Comparison of ENCODE assay signal across 8 mouse cellular contexts in the genomic region with DNA sequence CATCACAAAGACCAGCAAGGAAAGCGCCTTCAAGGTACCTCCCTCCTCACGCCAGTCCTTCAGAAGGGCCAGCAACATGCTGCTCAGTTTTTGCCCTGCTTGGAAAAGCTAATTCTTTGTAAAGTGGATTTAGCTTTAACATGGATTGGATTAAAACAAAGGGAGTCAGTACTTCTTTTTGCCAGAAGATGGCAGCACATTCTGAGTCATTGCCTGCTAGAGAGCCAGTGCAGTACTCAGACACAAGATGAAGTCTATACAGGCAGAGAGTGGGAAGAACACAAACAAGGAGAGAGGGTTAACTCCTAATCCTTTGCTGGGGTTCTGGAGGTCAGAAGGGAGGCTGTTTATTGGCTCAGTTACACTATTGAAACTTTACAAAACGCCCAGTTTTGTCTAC. TPM values are rescaled to one million over a fixed set of nuclear protein-coding genes. Genes with fewer than 3 reads are reported as not detected.
DNase-seq lines count a peak whose midpoint lies in the region; ATAC-seq lines count a peak whose summit lies in the region.

No protein-coding gene starts in this region.

- no peak overlapping the region for H3K4me3 ChIP-seq in heart, embryonic 11.5 days (ENCODE audit: low read depth, low read length)
- no peak overlapping the region for H3K4me3 ChIP-seq in hindbrain, embryonic 15.5 days
- no peak overlapping the region for H3K4me3 ChIP-seq in midbrain, embryonic 16.5 days (ENCODE audit: low read depth, low read length)

- intact Hi-C loops in left cerebral cortex, postnatal 10 days (cut with DNase I), result no loop called here

- H3K27ac ChIP-seq in heart, embryonic 11.5 days (ENCODE audit: low read depth, low read length), result no peak overlapping the region
- 0 out of 2 replicates have a peak overlapping the region, but pooled peaks have one; percentile 42 for H3K27ac ChIP-seq in hindbrain, embryonic 15.5 days (replicated peaks)
- peak overlapping the region; percentile 29; the same call in 1 of the 2 replicates for H3K27ac ChIP-seq in midbrain, embryonic 16.5 days (ENCODE audit: low read length)

- H3K9ac ChIP-seq in heart, embryonic 11.5 days (ENCODE audit: low read depth, low read length), result no peak overlapping the region
- no peak overlapping the region for H3K9ac ChIP-seq in hindbrain, embryonic 15.5 days
- H3K9ac ChIP-seq in midbrain, embryonic 16.5 days (ENCODE audit: low read depth, low read length), result no peak overlapping the region

- 42% methylated on average over 3 of the region's 3 CpGs for WGBS in heart, embryonic 11.5 days (ENCODE audit: insufficient replicate concordance)
- 61% methylated on average over 3 of the region's 3 CpGs for WGBS in hindbrain, embryonic 15.5 days
- 30% methylated on average over 3 of the region's 3 CpGs for WGBS in midbrain, embryonic 16.5 days

- H3K27me3 ChIP-seq in heart, embryonic 11.5 days (ENCODE audit: control insufficient read depth, insufficient read depth, low read length), result no peaks in the 10 kb centered on the region
- H3K27me3 ChIP-seq in hindbrain, embryonic 15.5 days, result no peaks in the 10 kb centered on the region
- no peaks in the 10 kb centered on the region for H3K27me3 ChIP-seq in midbrain, embryonic 16.5 days (ENCODE audit: control insufficient read depth, insufficient read depth, low read depth, low read length)
- H3K27me3 ChIP-seq in splenic B cell, adult 2 months (ENCODE audit: control insufficient read depth, insufficient read depth, low read length, poor library complexity, severe bottlenecking), result no peaks in the 10 kb centered on the region

- H3K4me2 ChIP-seq in heart, embryonic 11.5 days, result no peak overlapping the region
- H3K4me2 ChIP-seq in hindbrain, embryonic 15.5 days, result no peak overlapping the region
- no peak overlapping the region for H3K4me2 ChIP-seq in midbrain, embryonic 16.5 days (ENCODE audit: low read length)

- no peaks in the 10 kb centered on the region for H3K9me3 ChIP-seq in heart, embryonic 11.5 days (replicated peaks; ENCODE audit: control insufficient read depth, low read length)
- no peaks in the 10 kb centered on the region for H3K9me3 ChIP-seq in hindbrain, embryonic 15.5 days
- no peaks in the 10 kb centered on the region for H3K9me3 ChIP-seq in midbrain, embryonic 16.5 days (replicated peaks; ENCODE audit: control insufficient read depth, low read length, poor library complexity, severe bottlenecking)

- peak; percentile 82 for DNase-seq in heart, adult 8-10 months (ENCODE audit: low spot score)
- DNase-seq in T-cell, adult 2 months (ENCODE audit: low spot score), result peak; percentile 60
- peak; percentile 69 for DNase-seq in embryo, embryonic 11 days
- DNase-seq in left cerebral cortex, postnatal 10 days (ENCODE audit: extremely low spot score in 1 of 2, low spot score in 2 of 2), result peak; percentile 36 to 74
- DNase-seq in splenic B cell, adult 2 months (ENCODE audit: low read depth, low spot score), result peak; percentile 84

- H3K36me3 ChIP-seq in heart, embryonic 11.5 days (ENCODE audit: control insufficient read depth, insufficient read depth, low read length), result peaks cover 2% of the 10 kb centered on the region; the same call in 1 of the 2 replicates
- H3K36me3 ChIP-seq in hindbrain, embryonic 15.5 days, result peaks cover 7% of the 10 kb centered on the region; the same call in 1 of the 2 replicates
- H3K36me3 ChIP-seq in midbrain, embryonic 16.5 days (ENCODE audit: control insufficient read depth, insufficient read depth, low read length), result peaks cover 4% of the 10 kb centered on the region; the same call in 1 of the 2 replicates
- H3K36me3 ChIP-seq in splenic B cell, adult 2 months (ENCODE audit: control insufficient read depth, insufficient read depth, low read length, poor library complexity, severe bottlenecking), result peaks cover 3% of the 10 kb centered on the region

- no peak for ATAC-seq in heart, embryonic 11.5 days (replicated peaks; ENCODE audit: insufficient number of reproducible peaks, low FRiP score, low TSS enrichment)
- ATAC-seq in hindbrain, embryonic 15.5 days (ENCODE audit: low FRiP score, low read depth), result no peak
- peak; percentile 72; the same call in 1 of the 2 replicates for ATAC-seq in midbrain, embryonic 16.5 days

- no peaks in the 10 kb centered on the region for H3K4me1 ChIP-seq in heart, embryonic 11.5 days (ENCODE audit: control insufficient read depth, insufficient read depth, low read length)
- no peaks in the 10 kb centered on the region for H3K4me1 ChIP-seq in hindbrain, embryonic 15.5 days (replicated peaks)
- no peaks in the 10 kb centered on the region; the same call in 1 of the 2 replicates for H3K4me1 ChIP-seq in midbrain, embryonic 16.5 days (ENCODE audit: control insufficient read depth, insufficient read depth, low read length)

RNA-seq across cellular contexts. Expression of gene Rbx1, which starts 17.6 kb away (rescaled TPM):
- total RNA-seq in heart, adult 8-10 months (2022), result 100 to 1,000 TPM; 105 to 114 (median 113) TPM
- polyA plus RNA-seq in heart, embryonic 11.5 days (2014; fragmentation: Nextera tagmentation; extraction: Ambion mirVana), result 397 and 442 TPM in 2 replicates
- 378 and 408 TPM in 2 replicates for polyA plus RNA-seq in hindbrain, embryonic 15.5 days (2015; fragmentation: Nextera tagmentation; extraction: Ambion mirVana)
- 100 to 1,000 TPM; 140 TPM for total RNA-seq in left cerebral cortex, postnatal 10 days (2021)
- polyA plus RNA-seq in midbrain, embryonic 16.5 days (2015; fragmentation: Nextera tagmentation; extraction: Ambion mirVana), result 396 and 416 TPM in 2 replicates

RNA-seq across cellular contexts. Expression of gene Dnajb7, which starts 40.4 kb away (rescaled TPM):
- not detected for total RNA-seq in heart, adult 8-10 months (2022)
- 1.1 and 1.2 TPM in 2 replicates for polyA plus RNA-seq in heart, embryonic 11.5 days (2014; fragmentation: Nextera tagmentation; extraction: Ambion mirVana)
- 1.3 and 1.9 TPM in 2 replicates for polyA plus RNA-seq in hindbrain, embryonic 15.5 days (2015; fragmentation: Nextera tagmentation; extraction: Ambion mirVana)
- total RNA-seq in left cerebral cortex, postnatal 10 days (2021), result not detected
- polyA plus RNA-seq in midbrain, embryonic 16.5 days (2015; fragmentation: Nextera tagmentation; extraction: Ambion mirVana), result 1.0 and 2.2 TPM in 2 replicates

RNA-seq across cellular contexts. Expression of gene Xpnpep3, which starts 48.5 kb away (rescaled TPM):
- 10 to 100 TPM; 10.6 to 13.1 (median 12.0) TPM for total RNA-seq in heart, adult 8-10 months (2022)
- polyA plus RNA-seq in heart, embryonic 11.5 days (2014; fragmentation: Nextera tagmentation; extraction: Ambion mirVana), result 9.6 and 11.4 TPM in 2 replicates
- polyA plus RNA-seq in hindbrain, embryonic 15.5 days (2015; fragmentation: Nextera tagmentation; extraction: Ambion mirVana), result 8.6 and 9.9 TPM in 2 replicates
- total RNA-seq in left cerebral cortex, postnatal 10 days (2021), result 10 to 100 TPM; 10.1 to 11.6 TPM
- 9.6 and 10.0 TPM in 2 replicates for polyA plus RNA-seq in midbrain, embryonic 16.5 days (2015; fragmentation: Nextera tagmentation; extraction: Ambion mirVana)

RNA-seq across cellular contexts. Expression of gene St13, which starts 48.6 kb away (rescaled TPM):
- total RNA-seq in heart, adult 8-10 months (2022), result 100 to 1,000 TPM; 102 to 114 (median 104) TPM
- polyA plus RNA-seq in heart, embryonic 11.5 days (2014; fragmentation: Nextera tagmentation; extraction: Ambion mirVana), result 138 and 140 TPM in 2 replicates
- polyA plus RNA-seq in hindbrain, embryonic 15.5 days (2015; fragmentation: Nextera tagmentation; extraction: Ambion mirVana), result 185 and 196 TPM in 2 replicates
- 100 to 1,000 TPM; 174 to 179 TPM for total RNA-seq in left cerebral cortex, postnatal 10 days (2021)
- 216 and 221 TPM in 2 replicates for polyA plus RNA-seq in midbrain, embryonic 16.5 days (2015; fragmentation: Nextera tagmentation; extraction: Ambion mirVana)
